Mouse (Mus musculus): Measurements from ENCODE around the gene Mapk1. TPM values are rescaled to one million over a fixed set of nuclear protein-coding genes. Genes with fewer than 3 reads are reported as not detected.

Mapk1 gene
- polyA plus RNA-seq, 1 experiment, result 166 TPM

- DNase-seq (ENCODE audit: low read depth), result no peak
- no peak for TF ChIP-seq CTCF (IDR thresholded peaks at IDR 0.05; ENCODE audit: borderline replicate concordance, extremely low read depth, insufficient read depth, insufficient read length)
- no peak for TF ChIP-seq POLR2A (IDR thresholded peaks at IDR 0.05; ENCODE audit: borderline replicate concordance, extremely low read depth, insufficient read depth, insufficient read length, poor library complexity, severe bottlenecking)
These were observed 41.4 kb downstream of the Mapk1 start for GRCm38 (mm10) chr16:17024469-17025148.

GRCm38 (mm10) chr16:17029971-17030695 is 47.0 kb downstream of the Mapk1 start:
- TF ChIP-seq POLR2A (IDR thresholded peaks at IDR 0.05; ENCODE audit: borderline replicate concordance, extremely low read depth, insufficient read depth, insufficient read length, poor library complexity, severe bottlenecking) (no peak), CTCF (IDR thresholded peaks at IDR 0.05; ENCODE audit: borderline replicate concordance, extremely low read depth, insufficient read depth, insufficient read length) (no peak)

GRCm38 (mm10) chr16:17033754-17034153 is 50.6 kb downstream of the Mapk1 start:
- no peak for TF ChIP-seq CTCF (IDR thresholded peaks at IDR 0.05; ENCODE audit: borderline replicate concordance, extremely low read depth, insufficient read depth, insufficient read length)
- TF ChIP-seq POLR2A (IDR thresholded peaks at IDR 0.05; ENCODE audit: borderline replicate concordance, extremely low read depth, insufficient read depth, insufficient read length, poor library complexity, severe bottlenecking), result no peak

More at GRCm38 (mm10) chr16:17029971-17030695, 47.0 kb downstream of the Mapk1 start:
- peak; percentile 59 for DNase-seq (ENCODE audit: low read depth)

DNA sequence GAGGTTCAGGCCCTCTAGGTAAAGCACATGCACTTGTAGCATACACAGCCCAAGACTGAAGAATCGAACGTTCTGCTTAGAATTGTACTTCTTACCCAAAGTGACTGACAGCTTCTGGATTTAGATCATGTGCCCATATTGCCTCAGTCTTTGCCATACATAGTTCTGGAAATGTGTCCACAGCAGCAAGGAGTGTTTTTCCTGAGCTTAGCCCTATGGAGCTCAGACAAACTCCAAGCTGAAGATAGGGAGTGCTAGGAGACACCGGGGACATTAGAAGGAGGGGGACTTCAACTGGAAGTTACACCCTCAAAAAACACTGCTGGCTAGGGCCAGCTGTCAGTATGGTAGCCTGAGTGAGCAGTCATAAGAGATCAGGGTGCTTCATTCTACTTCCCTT is 57.5 kb downstream of the Mapk1 start:
- no peak for TF ChIP-seq CTCF (IDR thresholded peaks at IDR 0.05; ENCODE audit: borderline replicate concordance, extremely low read depth, insufficient read depth, insufficient read length)
- TF ChIP-seq POLR2A (IDR thresholded peaks at IDR 0.05; ENCODE audit: borderline replicate concordance, extremely low read depth, insufficient read depth, insufficient read length, poor library complexity, severe bottlenecking), result no peak
- DNase-seq (ENCODE audit: low read depth), result no peak

More at GRCm38 (mm10) chr16:17033754-17034153, 50.6 kb downstream of the Mapk1 start:
- DNase-seq (ENCODE audit: low read depth), result no peak

DNA sequence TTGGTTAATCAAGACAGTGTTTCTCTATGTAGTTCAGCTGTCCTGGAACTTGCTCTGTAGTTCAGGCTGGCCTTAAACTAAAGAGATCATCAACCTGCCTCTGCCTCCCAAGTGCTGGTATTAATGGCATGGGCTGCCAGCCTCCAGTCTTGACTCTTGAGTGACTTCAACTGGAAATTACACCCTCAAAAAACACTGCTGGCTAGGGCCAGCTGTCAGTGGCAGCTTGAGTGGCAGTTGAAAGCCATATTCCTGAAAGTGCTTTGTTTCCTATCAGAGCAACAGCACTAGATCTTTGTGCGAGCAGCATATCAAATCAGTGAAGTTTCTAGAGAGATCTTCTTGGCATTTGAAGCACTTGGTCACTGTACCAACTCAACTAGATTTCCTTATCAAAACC is 58.2 kb downstream of the Mapk1 start:
- TF ChIP-seq CTCF (IDR thresholded peaks at IDR 0.05; ENCODE audit: borderline replicate concordance, extremely low read depth, insufficient read depth, insufficient read length) (no peak), POLR2A (IDR thresholded peaks at IDR 0.05; ENCODE audit: borderline replicate concordance, extremely low read depth, insufficient read depth, insufficient read length, poor library complexity, severe bottlenecking) (no peak)
- no peak for DNase-seq (ENCODE audit: low read depth)

GRCm38 (mm10) chr16:17044320-17044719 is 61.1 kb downstream of the Mapk1 start:
- no peak for TF ChIP-seq POLR2A (IDR thresholded peaks at IDR 0.05; ENCODE audit: borderline replicate concordance, extremely low read depth, insufficient read depth, insufficient read length, poor library complexity, severe bottlenecking)
- no peak for TF ChIP-seq CTCF (IDR thresholded peaks at IDR 0.05; ENCODE audit: borderline replicate concordance, extremely low read depth, insufficient read depth, insufficient read length)
- no peak for DNase-seq (ENCODE audit: low read depth)

- DNase-seq (ENCODE audit: low read depth), result no peak
- TF ChIP-seq CTCF (IDR thresholded peaks at IDR 0.05; ENCODE audit: borderline replicate concordance, extremely low read depth, insufficient read depth, insufficient read length) (no peak), POLR2A (IDR thresholded peaks at IDR 0.05; ENCODE audit: borderline replicate concordance, extremely low read depth, insufficient read depth, insufficient read length, poor library complexity, severe bottlenecking) (no peak)
These were observed 62.1 kb downstream of the Mapk1 start for GRCm38 (mm10) chr16:17045287-17045686.

- no peak for DNase-seq (ENCODE audit: low read depth)
- TF ChIP-seq POLR2A (IDR thresholded peaks at IDR 0.05; ENCODE audit: borderline replicate concordance, extremely low read depth, insufficient read depth, insufficient read length, poor library complexity, severe bottlenecking) (no peak), CTCF (IDR thresholded peaks at IDR 0.05; ENCODE audit: borderline replicate concordance, extremely low read depth, insufficient read depth, insufficient read length) (no peak)
These were observed 66.7 kb downstream of the Mapk1 start for GRCm38 (mm10) chr16:17049886-17050285.

DNA sequence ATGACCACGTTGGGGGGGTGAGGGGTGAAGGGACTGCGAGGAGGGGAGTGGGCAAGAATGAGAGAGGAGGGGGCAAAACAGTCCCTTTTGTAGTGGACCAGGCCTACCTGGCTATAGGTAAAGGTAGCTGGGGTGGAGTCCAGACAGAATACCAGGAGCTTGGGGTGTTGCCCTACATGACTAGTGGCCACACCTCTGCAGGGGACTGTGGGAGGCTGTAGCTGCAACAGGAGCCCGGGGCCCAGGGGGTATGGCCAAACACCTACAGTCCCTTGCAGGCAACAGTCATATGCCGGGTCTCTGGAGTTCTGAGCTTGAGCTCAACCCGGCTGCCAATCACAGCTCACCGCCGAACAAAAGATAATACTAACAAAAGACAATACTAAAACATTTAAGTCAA is 68.9 kb downstream of the Mapk1 start:
- DNase-seq (ENCODE audit: low read depth), result no peak
- TF ChIP-seq POLR2A (IDR thresholded peaks at IDR 0.05; ENCODE audit: borderline replicate concordance, extremely low read depth, insufficient read depth, insufficient read length, poor library complexity, severe bottlenecking), result no peak
- TF ChIP-seq CTCF (IDR thresholded peaks at IDR 0.05; ENCODE audit: borderline replicate concordance, extremely low read depth, insufficient read depth, insufficient read length), result no peak

- TF ChIP-seq CTCF (IDR thresholded peaks at IDR 0.05; ENCODE audit: borderline replicate concordance, extremely low read depth, insufficient read depth, insufficient read length) (no peak), POLR2A (IDR thresholded peaks at IDR 0.05; ENCODE audit: borderline replicate concordance, extremely low read depth, insufficient read depth, insufficient read length, poor library complexity, severe bottlenecking) (no peak)
- DNase-seq (ENCODE audit: low read depth), result peak; percentile 69
These were observed 70.7 kb downstream of the Mapk1 start for GRCm38 (mm10) chr16:17053903-17054302.

DNA sequence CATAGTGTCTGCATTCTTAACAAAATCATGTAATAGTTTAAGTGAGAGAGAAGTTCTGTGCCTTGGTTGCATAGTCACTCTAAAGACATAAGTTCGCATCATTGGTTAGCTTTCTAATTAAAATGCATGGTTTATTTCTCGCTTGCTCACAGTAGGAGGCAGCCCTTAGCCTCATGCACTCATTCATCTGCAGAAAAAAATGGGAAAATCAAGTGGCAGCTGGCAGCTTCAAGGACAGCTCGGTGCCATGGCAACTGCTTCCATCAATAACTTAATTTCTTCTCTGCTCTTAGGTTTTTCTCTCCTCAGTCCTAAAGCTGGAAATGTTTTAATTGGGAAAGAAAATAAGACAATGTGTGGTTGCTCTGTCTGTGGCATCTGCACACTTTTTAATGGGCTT is 72.4 kb downstream of the Mapk1 start:
- peak; percentile 86 for DNase-seq (ENCODE audit: low read depth)
- no peak for TF ChIP-seq CTCF (IDR thresholded peaks at IDR 0.05; ENCODE audit: borderline replicate concordance, extremely low read depth, insufficient read depth, insufficient read length)
- TF ChIP-seq POLR2A (IDR thresholded peaks at IDR 0.05; ENCODE audit: borderline replicate concordance, extremely low read depth, insufficient read depth, insufficient read length, poor library complexity, severe bottlenecking), result no peak
